Mouse (Mus musculus) neural tube, embryonic 11.5 days (tissue): ENCODE results near the gene Foxj2. TPM values are rescaled to one million over a fixed set of nuclear protein-coding genes. Genes with fewer than 3 reads are reported as not detected.

Source experiments
- ATAC-seq: fragments of 200-750 bp; cut with Nextera tagmentation; 2 replicates; pipeline ENCODE4 v1.8.0; 2017; ENCODE audit warnings: moderate number of reproducible peaks, mild to moderate bottlenecking, moderate TSS enrichment, moderate library complexity; ENCODE audit not compliant: insufficient read depth, low FRiP score, low TSS enrichment
- DNase-seq: peaks from one replicate; pipeline ENCODE4 v3.0.0-alpha.2; 2015; ENCODE audit warnings: low spot score
- H3K27ac ChIP-seq: fragments of 300-500 bp; sonication (generic); 2 replicates; pipeline ENCODE4 v1.5.1; 2014; ENCODE audit warnings: low read depth, mild to moderate bottlenecking, low read length
- H3K27me3 ChIP-seq: fragments of 300-500 bp; sonication (generic); 2 replicates; pipeline ENCODE4 v1.6.1; 2014; ENCODE audit warnings: mild to moderate bottlenecking, low read length, mixed read lengths; ENCODE audit not compliant: control insufficient read depth, insufficient read depth
- H3K36me3 ChIP-seq: fragments of 300-500 bp; sonication (generic); 2 replicates; pipeline ENCODE4 v1.6.1; 2014; ENCODE audit warnings: mild to moderate bottlenecking, low read length, moderate library complexity, mixed read lengths; ENCODE audit not compliant: control insufficient read depth, insufficient read depth
- H3K4me1 ChIP-seq: fragments of 300-500 bp; sonication (generic); 2 replicates; pipeline ENCODE4 v1.6.1; 2014; ENCODE audit warnings: low read length, mixed read lengths; ENCODE audit not compliant: control insufficient read depth, insufficient read depth
- H3K4me2 ChIP-seq: fragments of 300-500 bp; sonication (generic); 2 replicates; pipeline ENCODE4 v1.6.1; 2014; ENCODE audit warnings: low read depth, mild to moderate bottlenecking, moderate library complexity
- H3K4me3 ChIP-seq: fragments of 300-500 bp; sonication (generic); 2 replicates; pipeline ENCODE4 v1.5.1; 2014; ENCODE audit warnings: low read depth, low read length
- H3K9ac ChIP-seq: fragments of 300-500 bp; sonication (generic); 2 replicates; pipeline ENCODE4 v1.6.1; 2014; ENCODE audit warnings: mild to moderate bottlenecking, low read length
- H3K9me3 ChIP-seq: fragments of 300-500 bp; sonication (generic); 2 replicates; pipeline ENCODE4 v1.6.1; 2016; ENCODE audit warnings: low read length; ENCODE audit not compliant: control insufficient read depth
- WGBS: fragments of 180-500 bp; shearing (Covaris S2); extraction: QIAGEN DNeasy Blood & Tissue Kit; methylation state at CpG from one replicate; pipeline ENCODE4 v1.1.7; 2014; 5-methylcytosine and 5-hydroxymethylcytosine counted together
- polyA plus RNA-seq: library from polyadenylated mRNA; unstranded; fragments of >200 nt; fragmentation: Nextera tagmentation; extraction: Ambion mirVana; gene quantifications from 2 replicates; pipeline ENCODE4 v1.2.1, GENCODE M21; 2014

Gene Foxj2
- polyA plus RNA-seq, 1 experiment from 2014 or later = 5.1 TPM

DNA sequence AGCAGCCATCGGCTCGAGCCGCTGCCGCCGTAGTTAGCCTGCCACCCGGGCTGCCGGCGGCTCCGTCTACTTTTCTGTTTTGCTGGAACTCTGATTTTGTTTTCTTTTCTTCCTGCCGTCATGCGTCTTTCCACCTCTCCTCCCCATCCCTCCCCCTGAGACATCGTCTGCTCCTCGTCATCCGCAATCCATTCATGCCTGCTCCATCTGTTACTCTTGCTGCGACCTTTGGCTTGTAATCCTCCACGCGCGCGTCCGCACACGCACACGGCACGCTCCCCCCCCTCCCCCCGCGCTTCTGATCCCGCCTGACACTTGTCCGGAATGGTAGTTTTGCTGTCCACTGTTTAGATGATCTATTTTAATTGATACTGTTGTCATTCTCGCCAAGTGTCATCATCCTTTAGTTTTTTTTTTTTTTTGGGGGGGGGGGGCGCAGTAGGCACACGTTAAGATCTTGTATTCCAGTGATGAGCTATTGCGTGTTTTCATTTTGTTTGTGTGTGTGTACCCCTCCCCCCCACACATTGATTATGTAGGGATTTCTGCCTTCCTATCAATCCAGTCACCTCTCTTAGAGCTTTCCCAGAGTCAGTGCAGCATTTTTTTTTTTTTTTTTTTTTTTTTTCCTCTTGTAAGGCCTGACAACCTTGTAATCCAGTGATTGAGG lies 55.1 kb downstream of the Foxj2 start:
- H3K9me3 ChIP-seq = no peaks in the 10 kb centered on the region
- H3K4me3 ChIP-seq = peak overlapping the region; percentile 89
- 0% methylated on average over 31 of the region's 31 CpGs for WGBS
- DNase-seq (no peak), ATAC-seq (peak; percentile 66)
- H3K27ac ChIP-seq = peak overlapping the region; percentile 73
- no peaks in the 10 kb centered on the region for H3K27me3 ChIP-seq
- no peaks in the 10 kb centered on the region; the same call in 1 of the 2 replicates for H3K36me3 ChIP-seq
- H3K9ac ChIP-seq = peak overlapping the region; percentile 82
- peaks cover 5% of the 10 kb centered on the region; the same call in 1 of the 2 replicates for H3K4me1 ChIP-seq
- H3K4me2 ChIP-seq = peak overlapping the region; percentile 55

DNA sequence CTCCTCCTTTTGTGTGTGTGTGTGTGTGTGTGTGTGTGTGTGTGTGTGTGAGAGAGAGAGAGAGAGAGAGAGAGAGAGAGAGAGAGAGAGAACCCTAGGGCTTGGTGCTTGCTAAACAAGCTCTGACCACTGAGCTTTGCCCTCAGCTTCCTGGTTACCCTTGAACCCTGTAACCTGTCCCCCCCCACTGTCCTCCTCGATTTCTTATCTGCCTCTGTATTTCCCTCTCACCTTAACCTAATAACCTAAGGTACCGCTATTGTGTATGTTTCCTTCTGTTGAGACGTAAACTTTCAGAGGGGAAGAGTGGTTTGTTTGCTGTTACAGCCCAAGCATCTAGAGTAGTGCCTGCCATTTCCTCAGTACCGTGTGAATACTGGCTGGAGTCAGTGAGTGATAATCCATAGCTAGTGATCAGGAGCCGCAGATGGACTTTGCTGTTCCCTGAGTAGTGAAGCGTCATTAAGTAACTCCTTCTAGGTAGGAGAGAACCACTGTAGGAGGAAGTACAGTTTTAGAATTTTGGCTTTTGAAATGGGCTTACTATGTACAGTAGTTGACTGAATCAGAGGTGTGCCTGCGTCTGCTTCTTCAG lies 59.5 kb downstream of the Foxj2 start:
- no peak overlapping the region for H3K4me3 ChIP-seq
- H3K27ac ChIP-seq = no peak overlapping the region
- H3K36me3 ChIP-seq = peaks cover 16% of the 10 kb centered on the region
- H3K4me2 ChIP-seq = no peak overlapping the region
- no peak overlapping the region for H3K9ac ChIP-seq
- DNase-seq (no peak), ATAC-seq (no peak)
- H3K27me3 ChIP-seq = no peaks in the 10 kb centered on the region
- 97% methylated on average over 7 of the region's 7 CpGs for WGBS
- peaks cover 5% of the 10 kb centered on the region; the same call in 1 of the 2 replicates for H3K4me1 ChIP-seq
- H3K9me3 ChIP-seq = no peaks in the 10 kb centered on the region

DNA sequence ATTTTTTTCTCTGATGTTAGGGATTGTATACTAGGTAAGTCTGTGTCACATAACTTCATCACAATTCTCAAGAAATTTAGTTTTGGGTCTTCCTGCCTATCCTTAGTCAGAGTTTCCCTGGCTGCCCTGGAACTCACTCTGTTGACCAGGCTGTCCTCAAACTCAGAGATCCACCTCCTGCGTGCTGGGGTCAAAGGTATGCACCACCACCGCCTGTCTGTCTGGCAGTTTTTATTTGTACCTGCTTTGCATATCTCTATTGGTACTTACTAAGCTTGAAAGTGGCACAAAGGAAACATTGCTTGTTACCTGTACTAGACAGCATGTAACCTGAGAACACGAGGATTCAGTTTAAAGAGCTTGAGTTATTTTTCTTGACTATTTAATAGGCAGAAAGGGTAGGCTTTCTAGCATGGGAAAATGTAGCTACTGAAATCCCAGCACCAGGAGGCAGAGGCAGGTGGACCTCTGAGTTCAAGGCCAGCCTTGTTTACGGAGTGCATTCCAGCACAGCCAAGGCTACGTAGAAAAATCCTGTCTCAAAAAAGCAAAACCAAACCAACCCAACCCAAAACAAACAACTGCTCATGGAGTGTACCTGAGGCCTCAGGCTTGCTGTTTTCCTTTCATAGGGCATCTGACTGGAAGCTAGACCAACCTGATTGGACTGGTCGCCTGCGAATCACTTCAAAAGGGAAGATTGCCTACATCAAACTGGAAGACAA lies 60.2 kb downstream of the Foxj2 start:
- H3K4me3 ChIP-seq = no peak overlapping the region
- H3K9me3 ChIP-seq = no peaks in the 10 kb centered on the region
- no peak overlapping the region for H3K9ac ChIP-seq
- peaks cover 5% of the 10 kb centered on the region; the same call in 1 of the 2 replicates for H3K4me1 ChIP-seq
- no peak for ATAC-seq
- H3K36me3 ChIP-seq = peaks cover 18% of the 10 kb centered on the region
- H3K27me3 ChIP-seq = no peaks in the 10 kb centered on the region
- no peak overlapping the region for H3K4me2 ChIP-seq
- no peak for DNase-seq
- H3K27ac ChIP-seq = no peak overlapping the region
- 92% methylated on average over 7 of the region's 7 CpGs for WGBS

DNA sequence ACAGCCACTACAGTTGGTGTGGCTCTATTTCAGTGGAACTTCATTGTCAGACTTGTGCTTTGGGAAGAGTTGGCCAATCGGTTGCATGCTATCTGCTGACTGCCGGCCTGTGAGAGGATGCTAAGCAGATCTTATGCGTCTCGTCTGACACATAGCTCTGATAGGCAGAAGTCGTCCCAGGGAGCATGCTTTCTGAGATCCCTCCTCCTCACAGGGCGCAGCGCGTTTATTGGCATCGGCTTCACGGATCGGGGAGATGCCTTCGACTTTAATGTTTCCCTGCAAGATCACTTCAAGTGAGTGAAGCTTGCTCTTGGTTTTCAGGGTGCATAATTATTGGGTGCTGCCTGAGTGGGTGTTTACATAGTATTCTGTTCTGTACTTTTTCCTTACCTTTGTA lies 61.6 kb downstream of the Foxj2 start:
- H3K9me3 ChIP-seq = no peaks in the 10 kb centered on the region
- peaks cover 19% of the 10 kb centered on the region for H3K36me3 ChIP-seq
- DNase-seq (no peak), ATAC-seq (no peak)
- H3K4me3 ChIP-seq = no peak overlapping the region
- no peak overlapping the region for H3K27ac ChIP-seq
- no peak overlapping the region for H3K4me2 ChIP-seq
- no peak overlapping the region for H3K9ac ChIP-seq
- H3K27me3 ChIP-seq = no peaks in the 10 kb centered on the region
- no peaks in the 10 kb centered on the region for H3K4me1 ChIP-seq
- 95% methylated on average over 12 of the region's 12 CpGs for WGBS

DNA sequence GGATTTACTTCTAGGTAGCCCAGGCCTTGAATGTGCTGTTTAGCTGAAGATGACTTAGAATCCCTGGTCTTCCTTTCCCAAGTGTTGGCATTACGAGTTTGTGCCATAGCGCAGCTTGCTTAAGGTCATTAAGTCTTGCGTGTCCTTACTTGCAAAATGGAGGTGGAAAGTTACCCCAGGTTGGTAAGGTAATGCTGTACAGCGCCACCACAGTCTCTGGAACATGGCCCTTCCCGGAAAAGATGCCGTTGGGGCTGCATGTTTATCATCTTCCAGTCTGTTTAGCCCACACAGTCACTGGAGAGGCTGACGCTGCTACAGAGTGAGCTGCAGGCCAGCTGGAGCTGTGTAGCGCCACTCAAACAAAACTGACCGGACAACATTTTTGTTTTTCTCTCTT lies 63.9 kb downstream of the Foxj2 start:
- H3K27ac ChIP-seq = no peak overlapping the region
- no peaks in the 10 kb centered on the region for H3K9me3 ChIP-seq
- no peaks in the 10 kb centered on the region for H3K4me1 ChIP-seq
- no peak overlapping the region for H3K4me3 ChIP-seq
- no peak overlapping the region for H3K9ac ChIP-seq
- DNase-seq = no peak
- no peak for ATAC-seq
- H3K4me2 ChIP-seq = no peak overlapping the region
- no peaks in the 10 kb centered on the region for H3K27me3 ChIP-seq
- peaks cover 30% of the 10 kb centered on the region for H3K36me3 ChIP-seq
- WGBS = 93% methylated on average over 9 of the region's 9 CpGs

DNA sequence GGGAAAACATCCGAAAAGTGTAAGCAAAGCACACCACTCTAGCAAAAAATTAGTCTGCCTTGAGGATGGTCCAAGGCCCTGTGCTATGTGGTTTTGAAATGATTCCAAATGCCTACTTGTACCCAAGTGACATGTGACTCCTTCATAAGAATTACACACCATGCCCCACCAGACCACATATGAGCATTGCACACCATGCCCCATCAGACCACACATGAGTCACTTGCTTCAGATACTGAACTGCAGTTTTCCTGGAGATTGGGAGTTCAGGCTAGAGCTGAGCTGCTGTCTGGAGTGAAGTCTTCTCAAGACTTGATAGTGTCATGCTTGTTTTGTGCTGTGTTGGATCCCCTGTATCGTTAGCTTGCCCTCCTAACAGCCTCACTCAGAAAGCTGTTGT lies 69.9 kb downstream of the Foxj2 start:
- peaks cover 12% of the 10 kb centered on the region for H3K36me3 ChIP-seq
- DNase-seq (no peak), ATAC-seq (no peak)
- no peak overlapping the region for H3K27ac ChIP-seq
- H3K9ac ChIP-seq = no peak overlapping the region
- no peak overlapping the region for H3K4me3 ChIP-seq
- H3K4me2 ChIP-seq = no peak overlapping the region
- WGBS = 94% methylated on average over 2 of the region's 2 CpGs
- no peaks in the 10 kb centered on the region for H3K27me3 ChIP-seq
- H3K9me3 ChIP-seq = no peaks in the 10 kb centered on the region
- no peaks in the 10 kb centered on the region for H3K4me1 ChIP-seq

DNA sequence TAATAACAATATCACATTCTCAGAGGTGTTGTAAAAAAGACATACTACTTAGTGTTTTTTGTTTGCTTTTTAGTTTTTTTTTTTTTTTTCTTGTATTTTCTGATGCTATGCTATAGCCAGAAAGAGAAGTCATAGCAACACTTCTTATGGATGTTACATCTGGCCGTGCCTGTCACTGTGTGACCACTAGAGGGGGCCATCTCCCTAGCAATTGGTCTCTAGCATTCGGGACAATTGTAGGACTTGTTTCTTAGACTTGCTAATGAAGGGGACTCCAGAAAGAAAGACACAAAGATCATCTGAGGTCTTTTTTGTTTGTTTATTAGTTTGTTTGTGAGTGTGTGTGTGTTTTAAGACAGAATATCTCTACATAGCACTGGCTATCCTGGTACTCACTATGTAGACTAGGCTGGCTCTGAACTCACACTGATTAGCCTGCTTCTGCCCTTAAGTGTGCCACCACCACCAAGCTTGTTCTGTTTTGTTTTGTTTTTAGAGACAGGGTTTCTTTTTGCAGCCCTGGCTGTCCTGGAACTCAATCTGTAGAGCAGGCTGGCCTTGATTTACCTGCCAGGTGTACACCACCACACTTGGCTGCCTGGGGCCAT lies 72.8 kb downstream of the Foxj2 start:
- Histone ChIP-seq H3K9ac (no peak overlapping the region), H3K9me3 (no peaks in the 10 kb centered on the region), H3K4me2 (no peak overlapping the region), H3K27me3 (no peaks in the 10 kb centered on the region), H3K36me3 (peaks cover 4% of the 10 kb centered on the region), H3K4me3 (no peak overlapping the region), H3K27ac (no peak overlapping the region), H3K4me1 (no peaks in the 10 kb centered on the region)
- peak; percentile 45; the same call in 1 of the 2 replicates for ATAC-seq
- peak; percentile 46 for DNase-seq
- WGBS = 21% methylated on average over 2 of the region's 2 CpGs
